Mouse (Mus musculus) megakaryocyte, embryonic 14.5 days (primary cell): ENCODE data around the gene Hist3h2a. TPM values are rescaled to one million over a fixed set of nuclear protein-coding genes. Genes with fewer than 3 reads are reported as not detected.

Experiments used
- H3K27me3 ChIP-seq: replicated peaks from 2 replicates; pipeline ENCODE3; 2012; ENCODE audit warnings: inconsistent platforms
- H3K36me3 ChIP-seq: replicated peaks from 2 replicates; pipeline ENCODE3; 2012; ENCODE audit warnings: low read length, inconsistent platforms, mixed read lengths
- H3K4me1 ChIP-seq: 2 replicates; pipeline ENCODE4 v1.6.1; 2012; ENCODE audit warnings: inconsistent platforms
- H3K4me3 ChIP-seq: replicated peaks from 2 replicates; pipeline ENCODE3; 2012; ENCODE audit warnings: moderate library complexity, mild to moderate bottlenecking, inconsistent platforms
- H3K9me3 ChIP-seq: 2 replicates; pipeline ENCODE4 v1.6.1; 2012; ENCODE audit warnings: inconsistent platforms
- FLI1 ChIP-seq: IDR thresholded peaks from 2 replicates; pipeline ENCODE4 v1.6.1; 2012; ENCODE audit warnings: low read length, inconsistent platforms, mixed read lengths
- GATA1 ChIP-seq: IDR thresholded peaks from 3 replicates; pipeline ENCODE4 v1.6.1; 2012; ENCODE audit warnings: mixed read lengths, low read length, inconsistent platforms, borderline replicate concordance
- polyA plus RNA-seq: library from polyadenylated mRNA; stranded (reverse); fragments of >175 nt; gene quantifications from 2 replicates; pipeline ENCODE4 v1.2.3, GENCODE M21; 2012; ENCODE audit warnings: low replicate concordance; ENCODE audit not compliant: insufficient read depth

Hist3h2a gene
- polyA plus RNA-seq, 1 experiment, result 16.9 TPM

DNA sequence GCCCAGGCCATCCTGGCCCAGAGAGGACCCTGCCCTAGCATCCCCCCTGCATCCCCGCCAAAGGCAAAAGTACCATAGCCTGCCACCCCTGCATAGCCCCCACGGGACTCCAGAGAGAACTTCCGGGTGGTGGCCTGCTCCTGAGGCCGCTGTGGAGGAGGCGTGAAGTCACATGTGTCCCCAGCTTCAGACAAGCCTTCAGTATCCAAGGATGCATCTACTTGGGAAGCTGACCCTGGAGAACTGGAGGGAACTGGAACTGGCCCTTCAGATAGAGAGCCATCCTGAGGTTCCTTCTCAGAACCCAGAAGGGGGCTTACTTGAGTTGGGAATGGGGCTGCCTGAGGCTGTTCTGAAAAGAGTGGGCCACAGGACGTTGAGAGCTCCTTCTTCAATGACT, 45.3 kb downstream of the Hist3h2a start:
- no peaks in the 10 kb centered on the region for H3K9me3 ChIP-seq
- H3K27me3 ChIP-seq, result peaks cover 33% of the 10 kb centered on the region
- TF ChIP-seq GATA1 (no peak), FLI1 (no peak)
- peaks cover 61% of the 10 kb centered on the region for H3K4me1 ChIP-seq
- H3K4me3 ChIP-seq, result no peak overlapping the region
- H3K36me3 ChIP-seq, result peaks cover 24% of the 10 kb centered on the region

DNA sequence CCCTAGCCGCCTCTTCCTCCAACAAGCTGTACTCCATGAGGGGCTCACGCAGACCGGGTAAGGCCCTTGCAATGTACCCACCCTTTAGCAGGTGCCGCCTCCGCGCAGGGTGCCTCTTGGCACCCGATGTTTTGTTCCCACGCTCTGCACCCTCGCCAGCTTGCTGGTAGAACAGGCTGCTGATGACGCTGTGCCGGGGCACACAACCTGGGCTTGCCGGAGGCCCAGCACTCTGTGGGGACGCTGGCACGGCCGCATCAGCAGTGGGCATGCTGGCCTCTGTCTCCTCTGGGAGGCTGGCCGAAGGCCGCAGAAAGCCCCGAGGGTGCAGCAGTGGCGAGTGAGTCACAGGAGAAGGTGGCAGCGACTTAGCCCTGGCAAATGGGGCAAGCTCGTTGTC, 46.1 kb downstream of the Hist3h2a start:
- Histone ChIP-seq H3K4me1 (peaks cover 53% of the 10 kb centered on the region), H3K36me3 (peaks cover 17% of the 10 kb centered on the region), H3K27me3 (peaks cover 31% of the 10 kb centered on the region), H3K4me3 (no peak overlapping the region), H3K9me3 (no peaks in the 10 kb centered on the region)
- TF ChIP-seq FLI1, result no peak

- H3K4me3 ChIP-seq, result no peak overlapping the region
- peaks cover 7% of the 10 kb centered on the region for H3K36me3 ChIP-seq
- peaks cover 42% of the 10 kb centered on the region for H3K27me3 ChIP-seq
- peaks cover 34% of the 10 kb centered on the region for H3K4me1 ChIP-seq
- no peaks in the 10 kb centered on the region for H3K9me3 ChIP-seq
- TF ChIP-seq GATA1 (no peak), FLI1 (no peak)
Measured at GRCm38 (mm10) chr11:59002327-59003079, 48.0 kb downstream of the Hist3h2a start.

Other genes starting within 250 kb of the Hist3h2a start
- not detected in 2 replicates for gene Olfr318, start 230.7 kb upstream of the Hist3h2a start, polyA plus RNA-seq
- not detected in 2 replicates for gene Olfr317, start 215.5 kb upstream of the Hist3h2a start, polyA plus RNA-seq
- not detected in 2 replicates for gene Olfr316, start 202.0 kb upstream of the Hist3h2a start, polyA plus RNA-seq
- gene Olfr315, start 181.5 kb upstream of the Hist3h2a start, polyA plus RNA-seq, result not detected in 2 replicates
- 3.7 TPM in 1 of 2 replicates, not detected in the other for gene Olfr314, start 171.7 kb upstream of the Hist3h2a start, polyA plus RNA-seq
- gene Fam183b, start 152.7 kb upstream of the Hist3h2a start, polyA plus RNA-seq, result not detected in 2 replicates
- gene Olfr313, start 139.7 kb upstream of the Hist3h2a start, polyA plus RNA-seq, result not detected in 2 replicates
- not detected in 2 replicates for gene Olfr312, start 125.4 kb upstream of the Hist3h2a start, polyA plus RNA-seq
- gene Olfr311, start 115.4 kb upstream of the Hist3h2a start, polyA plus RNA-seq, result not detected in 2 replicates
- gene Gm12258, start 107.5 kb upstream of the Hist3h2a start, polyA plus RNA-seq, result not detected in 2 replicates
- 0.32 TPM in 1 of 2 replicates, not detected in the other for gene 2810021J22Rik, start 87.5 kb upstream of the Hist3h2a start, polyA plus RNA-seq
- 0.11 TPM in 1 of 2 replicates, not detected in the other for gene Zfp39, start 50.5 kb upstream of the Hist3h2a start, polyA plus RNA-seq
- gene Btnl10, start 36.8 kb upstream of the Hist3h2a start, polyA plus RNA-seq, result not detected in 2 replicates
- 271 and 450 TPM in 2 replicates for gene Rnf187, start 15.8 kb upstream of the Hist3h2a start, polyA plus RNA-seq
- gene Hist3h2ba, start 5.8 kb upstream of the Hist3h2a start, polyA plus RNA-seq, result 5.3 and 6.7 TPM in 2 replicates
- 11.3 and 13.8 TPM in 2 replicates for gene Trim17, start within 50 bp of the Hist3h2a start, polyA plus RNA-seq
- 12.8 and 20.1 TPM in 2 replicates for gene Trim11, start 23.4 kb downstream of the Hist3h2a start, polyA plus RNA-seq
- gene Obscn, start 181.7 kb downstream of the Hist3h2a start, polyA plus RNA-seq, result 9.6 and 10.4 TPM in 2 replicates
- gene Iba57, start 209.1 kb downstream of the Hist3h2a start, polyA plus RNA-seq, result 2.5 TPM in 1 of 2 replicates, not detected in the other
- gene Gjc2, start 228.5 kb downstream of the Hist3h2a start, polyA plus RNA-seq, result 0.03 TPM in 1 of 2 replicates, not detected in the other
- gene Guk1, start 237.5 kb downstream of the Hist3h2a start, polyA plus RNA-seq, result 19.3 TPM in 1 of 2 replicates, not detected in the other
- gene Mrpl55, start 247.8 kb downstream of the Hist3h2a start, polyA plus RNA-seq, result 22.0 and 34.5 TPM in 2 replicates